Mouse (Mus musculus) lung, postnatal 0 days (tissue): ENCODE measurements at regions not wholly inside any gene's neighbourhood (a gene's known extent, or its start where the extent isn't known, plus 50 kb on each side); places are given as distances from the start of the nearest gene placed in this dataset.
A peak's percentile ranks its signal among the peaks of the same experiment; 100 is the strongest.

Source experiments
- ATAC-seq: fragments of 200-750 bp; cut with Nextera tagmentation; 2 replicates; pipeline ENCODE4 v1.8.0; 2017; ENCODE audit warnings: moderate library complexity
- DNase-seq: peaks from one replicate; pipeline ENCODE4 v3.0.0-alpha.2; 2016; ENCODE audit warnings: low spot score
- H3K27ac ChIP-seq: fragments of 300-500 bp; sonication (generic); 2 replicates; pipeline ENCODE4 v1.5.1; 2014; ENCODE audit warnings: antibody characterized with exemption, mild to moderate bottlenecking, low read length, mixed read lengths
- H3K27me3 ChIP-seq: fragments of 300-500 bp; sonication (generic); replicated peaks from 2 replicates; pipeline ENCODE4 v1.6.1; 2014; ENCODE audit warnings: low read length, mixed read lengths; ENCODE audit not compliant: insufficient read depth
- H3K36me3 ChIP-seq: fragments of 300-500 bp; sonication (generic); 2 replicates; pipeline ENCODE4 v1.6.1; 2014; ENCODE audit warnings: low read length, mixed read lengths; ENCODE audit not compliant: insufficient read depth
- H3K4me1 ChIP-seq: fragments of 300-500 bp; sonication (generic); 2 replicates; pipeline ENCODE4 v1.6.1; 2014; ENCODE audit warnings: antibody characterized with exemption, low read depth, low read length, mixed read lengths; ENCODE audit not compliant: insufficient read depth
- H3K4me2 ChIP-seq: fragments of 300-500 bp; sonication (generic); replicated peaks from 2 replicates; pipeline ENCODE4 v1.6.1; 2014; ENCODE audit warnings: low read depth, mild to moderate bottlenecking, low read length, moderate library complexity, mixed read lengths
- H3K4me3 ChIP-seq: fragments of 300-500 bp; sonication (generic); 2 replicates; pipeline ENCODE4 v1.5.1; 2014; ENCODE audit warnings: low read depth, low read length
- H3K9ac ChIP-seq: fragments of 300-500 bp; sonication (generic); replicated peaks from 2 replicates; pipeline ENCODE4 v1.6.1; 2014; ENCODE audit warnings: low read depth, mild to moderate bottlenecking
- H3K9me3 ChIP-seq: fragments of 300-500 bp; sonication (generic); 2 replicates; pipeline ENCODE4 v1.6.1; 2016; ENCODE audit warnings: low read length, mixed read lengths
- CTCF ChIP-seq: IDR thresholded peaks from 2 replicates; pipeline ENCODE4 v1.5.1; 2016; ENCODE audit warnings: antibody characterized with exemption, mild to moderate bottlenecking
- EP300 ChIP-seq: IDR thresholded peaks from 2 replicates; pipeline ENCODE4 v1.6.1; 2016; ENCODE audit warnings: antibody characterized with exemption, mild to moderate bottlenecking, control low read depth
- WGBS: fragments of 180-500 bp; shearing (Covaris S2); extraction: QIAGEN DNeasy Blood & Tissue Kit; methylation state at CpG from one replicate; pipeline ENCODE4 v1.1.7; 2014; 5-methylcytosine and 5-hydroxymethylcytosine counted together

DNA sequence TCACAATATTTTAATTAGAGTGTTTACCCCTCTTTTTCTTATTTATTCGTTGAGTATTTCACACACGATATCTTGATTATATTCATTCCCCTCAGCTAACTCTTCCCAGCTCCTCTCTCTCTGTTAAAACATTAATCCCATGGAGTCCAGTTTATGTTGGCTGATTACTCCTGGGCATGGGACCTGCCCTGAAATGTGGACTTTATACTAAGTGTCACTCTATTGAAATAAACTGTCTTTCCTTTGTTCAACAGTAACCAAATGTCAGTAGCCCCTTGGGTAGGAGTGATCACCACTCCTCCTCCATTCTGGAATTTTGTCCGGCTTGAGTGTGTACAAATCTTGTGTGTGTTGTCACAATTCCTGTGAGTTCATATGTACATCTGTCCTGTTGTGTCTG, 113.4 kb downstream of the Cdc42ep3 start:
- H3K4me1 ChIP-seq: no peaks in the 10 kb centered on the region
- no peak overlapping the region for H3K27ac ChIP-seq

DNA sequence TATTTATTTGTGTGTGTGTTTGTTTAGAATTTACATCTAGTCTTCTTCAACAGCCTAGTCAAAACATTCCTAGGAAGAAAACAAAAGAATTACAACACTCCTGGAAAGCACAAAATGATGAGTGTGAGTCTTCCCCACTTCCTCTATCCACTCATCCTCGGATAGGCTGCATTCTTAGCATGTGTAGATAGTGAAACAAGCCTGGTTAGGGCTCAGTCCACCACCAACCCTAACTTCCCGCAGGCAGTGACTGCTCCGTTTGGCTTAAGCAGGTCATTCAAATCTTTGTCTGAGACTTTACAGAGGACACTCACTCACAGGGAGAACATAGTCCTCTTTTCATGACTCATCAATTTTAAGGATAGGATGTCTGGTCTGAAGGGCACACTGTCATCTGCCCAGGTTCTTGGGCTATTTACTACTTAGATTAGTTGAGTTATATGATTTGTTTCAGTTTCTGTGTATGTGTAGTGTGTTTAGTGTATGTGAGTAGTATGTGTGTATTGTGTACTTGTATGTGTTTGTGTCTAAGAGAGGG, 118.6 kb downstream of the Cdc42ep3 start:
- no peaks in the 10 kb centered on the region for H3K36me3 ChIP-seq
- WGBS: 53% methylated on average over 3 of the region's 3 CpGs
- DNase-seq (no peak), ATAC-seq (no peak)
- no peak overlapping the region for H3K4me3 ChIP-seq
- TF ChIP-seq CTCF (no peak), EP300 (no peak)
- no peak overlapping the region for H3K9ac ChIP-seq
- H3K9me3 ChIP-seq: no peaks in the 10 kb centered on the region
- H3K27ac ChIP-seq: no peak overlapping the region
- H3K27me3 ChIP-seq: no peaks in the 10 kb centered on the region
- no peak overlapping the region for H3K4me2 ChIP-seq
- no peaks in the 10 kb centered on the region for H3K4me1 ChIP-seq

More for the DNA sequence above, 113.4 kb downstream of the Cdc42ep3 start:
- TF ChIP-seq CTCF (no peak), EP300 (no peak)
- 73% methylated on average over 3 of the region's 3 CpGs for WGBS
- Histone ChIP-seq H3K36me3 (no peaks in the 10 kb centered on the region), H3K9me3 (no peaks in the 10 kb centered on the region), H3K27me3 (no peaks in the 10 kb centered on the region), H3K4me2 (no peak overlapping the region), H3K4me3 (no peak overlapping the region), H3K9ac (no peak overlapping the region)
- DNase-seq: no peak
- no peak for ATAC-seq

DNA sequence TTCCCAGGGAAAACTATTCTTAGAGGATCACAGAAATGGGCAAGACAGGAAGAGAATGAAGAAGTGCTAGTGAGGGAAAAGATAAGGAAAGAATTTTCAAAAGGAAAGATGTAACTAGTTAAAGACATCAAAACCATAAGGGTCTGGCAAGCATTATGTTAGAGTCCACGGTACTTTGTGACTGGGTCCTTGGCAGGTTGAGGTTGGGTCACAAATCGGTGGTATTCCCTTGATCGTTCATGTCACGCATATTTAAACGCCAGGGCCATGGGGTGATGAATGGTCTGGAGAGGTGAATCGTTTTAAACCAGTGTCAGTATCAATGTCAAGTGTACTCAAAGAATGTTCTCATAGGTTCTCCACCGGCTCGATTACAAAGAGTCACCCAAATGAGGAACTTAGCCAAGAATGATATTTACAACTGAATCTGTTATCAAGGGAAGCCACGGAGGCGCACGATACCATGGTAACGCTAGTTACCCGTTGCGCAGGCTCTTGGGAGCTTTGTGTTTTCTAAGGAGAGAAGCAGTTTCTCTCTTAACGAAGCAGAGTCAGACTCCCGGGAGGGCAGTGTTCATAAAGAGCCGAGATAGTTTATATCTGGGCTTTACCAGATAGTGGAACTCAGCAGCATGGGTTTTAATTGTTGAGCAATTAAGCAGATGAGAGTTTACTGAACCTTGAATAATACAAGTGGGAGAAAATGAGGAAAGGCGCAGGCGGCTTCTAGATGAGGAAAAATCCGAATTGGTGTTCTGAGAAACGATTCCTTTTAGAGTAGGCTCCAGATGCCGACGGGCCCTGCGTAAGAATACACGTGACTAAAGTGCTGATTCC, 124.0 kb downstream of the Cdc42ep3 start:
- H3K9ac ChIP-seq: no peak overlapping the region
- H3K9me3 ChIP-seq: no peaks in the 10 kb centered on the region
- H3K4me1 ChIP-seq: no peaks in the 10 kb centered on the region
- ATAC-seq: no peak
- DNase-seq: peak; percentile 10
- no peak overlapping the region for H3K4me3 ChIP-seq
- no peaks in the 10 kb centered on the region for H3K36me3 ChIP-seq
- no peak overlapping the region for H3K27ac ChIP-seq
- H3K4me2 ChIP-seq: peak overlapping the region; percentile 19; the same call in 1 of the 2 replicates
- no peaks in the 10 kb centered on the region for H3K27me3 ChIP-seq
- no peak for TF ChIP-seq CTCF
- TF ChIP-seq EP300: no peak
- WGBS: 51% methylated on average over 25 of the region's 25 CpGs

DNA sequence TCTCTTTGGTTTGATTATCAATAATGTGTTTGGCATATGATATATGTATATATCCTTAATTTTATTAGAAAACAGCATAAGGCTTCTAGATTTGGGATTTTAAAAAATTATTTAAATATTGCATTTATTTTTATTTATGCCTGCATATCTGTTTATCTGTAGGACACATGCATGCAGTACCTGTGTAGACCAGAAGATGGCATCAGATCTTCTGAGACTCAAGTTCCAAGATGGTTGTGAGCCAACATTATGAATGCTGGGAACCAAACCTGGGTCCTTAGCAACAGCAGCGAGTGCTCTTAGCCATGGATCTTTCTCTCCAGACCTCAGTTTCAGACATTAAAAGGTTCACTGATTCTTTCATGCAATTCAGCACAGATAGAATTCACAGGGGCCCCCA, 148.3 kb downstream of the Cdc42ep3 start:
- Histone ChIP-seq H3K27ac (no peak overlapping the region), H3K36me3 (no peaks in the 10 kb centered on the region), H3K4me2 (no peak overlapping the region), H3K27me3 (no peaks in the 10 kb centered on the region), H3K4me1 (no peaks in the 10 kb centered on the region), H3K9ac (no peak overlapping the region), H3K9me3 (no peaks in the 10 kb centered on the region), H3K4me3 (no peak overlapping the region)
- ATAC-seq (no peak), DNase-seq (no peak)
- 100% methylated on average over 1 of the region's 1 CpGs for WGBS
- TF ChIP-seq CTCF (peak; percentile 40), EP300 (no peak)

DNA sequence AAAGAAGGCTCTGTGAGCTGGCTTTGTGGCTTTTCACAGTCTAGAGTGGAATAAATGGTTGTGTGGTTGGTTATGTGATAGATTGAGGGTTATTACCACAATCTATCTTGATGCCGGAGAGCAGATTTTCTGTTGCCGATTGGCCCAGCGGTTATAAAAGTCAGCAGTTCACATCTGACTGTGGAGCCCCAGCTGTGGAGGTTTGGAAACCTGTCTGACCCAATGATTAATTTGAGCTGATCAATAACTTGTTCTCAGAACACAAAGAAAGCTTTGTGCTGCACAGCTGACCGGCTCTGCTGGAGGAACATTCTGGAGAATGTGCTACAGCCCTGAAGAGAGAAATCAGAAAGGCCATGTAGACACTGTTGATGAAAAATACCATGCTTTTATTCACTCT, 148.8 kb downstream of the Cdc42ep3 start:
- 81% methylated on average over 4 of the region's 4 CpGs for WGBS
- H3K27me3 ChIP-seq: no peaks in the 10 kb centered on the region
- no peak for ATAC-seq

DNA sequence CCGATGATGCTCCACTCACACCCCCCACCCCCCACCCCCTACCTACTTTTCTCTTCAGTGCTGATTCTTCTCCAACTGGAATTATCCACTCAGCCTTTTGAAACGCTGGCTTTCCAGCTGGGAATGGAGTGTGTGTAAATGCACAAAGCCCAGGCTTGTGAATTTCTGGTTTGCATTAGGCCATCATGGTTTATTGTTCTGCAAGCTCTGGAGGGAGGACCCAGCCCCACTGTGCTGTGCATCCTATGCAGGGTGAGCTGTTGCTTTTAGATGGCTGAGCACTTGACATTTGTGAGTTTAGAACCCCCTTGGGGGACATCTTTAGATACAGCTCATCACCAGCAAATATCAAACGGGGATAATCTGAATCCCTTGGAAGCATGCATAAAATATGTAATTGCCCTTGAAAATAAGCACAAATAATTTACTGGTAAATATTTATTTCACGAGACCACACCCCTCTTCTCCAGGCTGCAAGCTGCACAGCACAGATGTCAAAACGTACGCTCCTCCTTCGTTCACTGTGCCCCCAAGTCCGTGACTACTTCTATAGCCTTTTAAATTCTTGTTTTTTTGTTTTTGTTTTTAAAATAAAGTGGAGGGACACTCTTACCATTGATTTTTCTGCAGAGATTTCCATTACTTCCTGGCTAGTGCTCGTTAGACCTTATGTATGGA, 148.2 kb downstream of the Qpct start:
- H3K27me3 ChIP-seq: no peaks in the 10 kb centered on the region
- WGBS: 61% methylated on average over 9 of the region's 9 CpGs
- H3K27ac ChIP-seq: no peak overlapping the region
- no peaks in the 10 kb centered on the region for H3K4me1 ChIP-seq
- no peak overlapping the region for H3K4me2 ChIP-seq
- H3K9me3 ChIP-seq: no peaks in the 10 kb centered on the region
- H3K4me3 ChIP-seq: no peak overlapping the region
- no peak for TF ChIP-seq CTCF
- no peak for TF ChIP-seq EP300
- no peaks in the 10 kb centered on the region for H3K36me3 ChIP-seq
- ATAC-seq (no peak), DNase-seq (no peak)
- H3K9ac ChIP-seq: no peak overlapping the region

More for the DNA sequence above, 148.8 kb downstream of the Cdc42ep3 start:
- Histone ChIP-seq H3K4me3 (no peak overlapping the region), H3K4me1 (no peaks in the 10 kb centered on the region), H3K9me3 (no peaks in the 10 kb centered on the region), H3K9ac (no peak overlapping the region), H3K27ac (no peak overlapping the region), H3K4me2 (no peak overlapping the region), H3K36me3 (no peaks in the 10 kb centered on the region)
- TF ChIP-seq EP300 (no peak), CTCF (no peak)
- no peak for DNase-seq
